9 mouse cellular contexts compared by ENCODE assay signal in genomic region chr10:115171351-115171818, GRCm38 (mm10). TPM values are rescaled to one million over a fixed set of nuclear protein-coding genes. Genes with fewer than 3 reads are reported as not detected.
DNase-seq lines count a peak whose midpoint lies in the region; ATAC-seq and TF ChIP-seq lines count a peak whose summit lies in the region.
"Had no signal": no experiment of that assay in that cellular context is flagged by ENCODE, and none has a peak within 500 bp of the region (broad histone marks: within the 10 kb centered on the region; RNA-seq: fewer than 3 reads in every experiment).

No protein-coding gene starts in this region.

- TF ChIP-seq CTCF in forebrain, postnatal 0 days (IDR thresholded peaks at IDR 0.05; ENCODE audit: low read depth) = no peak; the same call in 1 of the 2 replicates
- TF ChIP-seq CTCF in lung, embryonic 14.5 days (IDR thresholded peaks at IDR 0.05; ENCODE audit: low read depth) = no peak

- no peaks in the 10 kb centered on the region for H3K27me3 ChIP-seq in liver, embryonic 11.5 days (replicated peaks; ENCODE audit: control insufficient read depth, insufficient read depth, low read length)
- H3K27me3 ChIP-seq in forebrain, postnatal 0 days (ENCODE audit: insufficient read depth, low read length) = no peaks in the 10 kb centered on the region
- H3K27me3 ChIP-seq in lung, embryonic 14.5 days (ENCODE audit: insufficient read depth, low read length) = no peaks in the 10 kb centered on the region
- H3K27me3 ChIP-seq: heart, embryonic 13.5 days had no signal

- H3K4me3 ChIP-seq in liver, embryonic 11.5 days (ENCODE audit: low read depth, low read length) = no peak overlapping the region
- H3K4me3 ChIP-seq in forebrain, postnatal 0 days (ENCODE audit: low read depth, low read length) = no peak overlapping the region
- no peak overlapping the region for H3K4me3 ChIP-seq in lung, embryonic 14.5 days (ENCODE audit: low read depth, low read length)
- H3K4me3 ChIP-seq: heart, embryonic 13.5 days had no signal

- no peak overlapping the region for H3K9ac ChIP-seq in liver, embryonic 11.5 days (ENCODE audit: low read depth, low read length)
- H3K9ac ChIP-seq in forebrain, postnatal 0 days = no peak overlapping the region
- H3K9ac ChIP-seq in lung, embryonic 14.5 days = no peak overlapping the region
- H3K9ac ChIP-seq: heart, embryonic 13.5 days; liver, embryonic 14.5 days had no signal

- no peaks in the 10 kb centered on the region for H3K36me3 ChIP-seq in liver, embryonic 11.5 days (ENCODE audit: control insufficient read depth, insufficient read depth, low read length)
- no peaks in the 10 kb centered on the region for H3K36me3 ChIP-seq in forebrain, postnatal 0 days (ENCODE audit: insufficient read depth)
- no peaks in the 10 kb centered on the region for H3K36me3 ChIP-seq in lung, embryonic 14.5 days (ENCODE audit: insufficient read depth)
- H3K36me3 ChIP-seq: heart, embryonic 13.5 days had no signal

- no peaks in the 10 kb centered on the region for H3K9me3 ChIP-seq in liver, embryonic 11.5 days (ENCODE audit: control insufficient read depth, low read length)
- no peaks in the 10 kb centered on the region for H3K9me3 ChIP-seq in forebrain, postnatal 0 days (ENCODE audit: low read length)
- H3K9me3 ChIP-seq in lung, embryonic 14.5 days (ENCODE audit: low read depth, low read length) = no peaks in the 10 kb centered on the region
- H3K9me3 ChIP-seq: heart, embryonic 13.5 days had no signal

- peak; percentile 6 for DNase-seq in liver
- DNase-seq in liver, embryonic 11.5 days (ENCODE audit: low spot score) = no peak
- peak; percentile 78 for DNase-seq in forebrain, postnatal 0 days
- peak; percentile 78 for DNase-seq in lung, embryonic 14.5 days
- DNase-seq in retina, postnatal 7 days (ENCODE audit: low read depth, low spot score) = peak; percentile 44
- DNase-seq in yolk sac, embryonic 10.5 days (ENCODE audit: low spot score) = no peak

- ATAC-seq in liver, embryonic 11.5 days (replicated peaks; ENCODE audit: low FRiP score) = no peak
- ATAC-seq in forebrain, postnatal 0 days = peak; percentile 93
- peak; percentile 91 for ATAC-seq in lung, embryonic 14.5 days (ENCODE audit: insufficient read depth)
- ATAC-seq in inflammation-experienced regulatory T-cells, adult 6 months = no peak

- whole genome bisulfite sequencing in liver, embryonic 11.5 days = 47% methylated on average over 8 of the region's 8 CpGs
- 27% methylated on average over 8 of the region's 8 CpGs for WGBS in forebrain, postnatal 0 days
- WGBS in lung, embryonic 14.5 days = 29% methylated on average over 8 of the region's 8 CpGs

- H3K4me2 ChIP-seq in liver, embryonic 11.5 days = no peak overlapping the region
- H3K4me2 ChIP-seq in forebrain, postnatal 0 days (ENCODE audit: low read depth) = no peak overlapping the region
- H3K4me2 ChIP-seq in lung, embryonic 14.5 days = no peak overlapping the region
- H3K4me2 ChIP-seq: heart, embryonic 13.5 days had no signal

- no peak overlapping the region for H3K27ac ChIP-seq in liver, embryonic 11.5 days (ENCODE audit: low read depth, low read length)
- no peak overlapping the region for H3K27ac ChIP-seq in forebrain, postnatal 0 days (ENCODE audit: low read depth, low read length)
- no peak overlapping the region for H3K27ac ChIP-seq in lung, embryonic 14.5 days (ENCODE audit: low read depth)
- H3K27ac ChIP-seq: heart, embryonic 13.5 days; liver, embryonic 14.5 days had no signal

- no peaks in the 10 kb centered on the region for H3K4me1 ChIP-seq in liver, embryonic 11.5 days (replicated peaks; ENCODE audit: control insufficient read depth, insufficient read depth, low read length)
- H3K4me1 ChIP-seq in forebrain, postnatal 0 days (ENCODE audit: insufficient read depth) = peaks cover 13% of the 10 kb centered on the region; the same call in 1 of the 2 replicates
- no peaks in the 10 kb centered on the region for H3K4me1 ChIP-seq in lung, embryonic 14.5 days (ENCODE audit: insufficient read depth)

RNA-seq across cellular contexts. Expression of gene Tph2, which starts 13.4 kb away (rescaled TPM):
- not detected in 2 replicates for polyA plus RNA-seq in liver, embryonic 11.5 days (2014; fragmentation: Nextera tagmentation; extraction: Ambion mirVana)
- total RNA-seq in forebrain, postnatal 0 days (2014; rRNA removed) = 0.10 and 0.46 TPM in 2 replicates
- 0.78 and 1.0 TPM in 2 replicates for polyA plus RNA-seq in forebrain, postnatal 0 days (2015; fragmentation: Nextera tagmentation; extraction: Ambion mirVana)
- polyA plus RNA-seq in lung, embryonic 14.5 days (2014; fragmentation: Nextera tagmentation; extraction: Ambion mirVana) = 0.09 TPM in 1 of 2 replicates, not detected in the other
- not detected for polyA plus RNA-seq in inflammation-experienced regulatory T-cells, adult 6 months (2017; shearing (Covaris generic))
- polyA plus RNA-seq: heart, embryonic 13.5 days; liver, embryonic 14.5 days had no signal

Comparison
In these comparisons a context has a peak if more than half of its experiments do, and no peak if none do; other contexts are left out.
1. DNase-seq: peak in liver (single experiment), forebrain, postnatal 0 days (single experiment), lung, embryonic 14.5 days (single experiment) and retina, postnatal 7 days (single experiment); none in liver, embryonic 11.5 days (single experiment) and yolk sac, embryonic 10.5 days (single experiment).
2. ATAC-seq: peak in forebrain, postnatal 0 days (single experiment) and lung, embryonic 14.5 days (single experiment); none in liver, embryonic 11.5 days (single experiment) and inflammation-experienced regulatory T-cells, adult 6 months (single experiment).